Mouse (Mus musculus): ENCODE measurements at regions not wholly inside any gene's neighbourhood (a gene's known extent, or its start where the extent isn't known, plus 50 kb on each side); places are given as distances from the start of the nearest gene placed in this dataset.

DNA sequence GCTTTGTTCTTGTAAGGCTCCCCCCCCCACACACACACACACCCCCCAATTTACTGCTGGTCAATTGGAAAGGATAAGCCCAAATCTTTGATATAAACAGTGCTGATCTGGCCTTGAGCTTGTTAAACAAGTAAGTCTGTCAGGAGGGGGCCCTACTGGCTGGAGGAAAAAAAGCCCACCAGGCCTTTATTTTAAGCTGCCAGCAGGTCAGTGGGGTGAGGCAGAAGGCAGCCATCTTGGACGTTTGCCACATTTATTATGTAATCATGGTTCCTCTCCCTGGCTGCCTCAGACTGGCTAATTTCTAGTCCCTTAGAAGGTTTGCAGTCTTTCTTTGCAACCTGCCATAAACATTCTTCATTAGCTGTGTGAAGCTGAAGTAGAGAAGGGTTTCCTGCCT lies 75.9 kb upstream of the Med14 start:
- H3K36me3 ChIP-seq (ENCODE audit: control insufficient read depth, insufficient read depth) = no peaks in the 10 kb centered on the region
- no peaks in the 10 kb centered on the region for H3K27me3 ChIP-seq (ENCODE audit: control insufficient read depth, insufficient read depth, insufficient read length)
- H3K4me2 ChIP-seq (ENCODE audit: low read depth) = no peak overlapping the region
- no peak overlapping the region for H3K4me3 ChIP-seq
- H3K79me2 ChIP-seq (ENCODE audit: control insufficient read depth, insufficient read depth) = no peaks in the 10 kb centered on the region
- TF ChIP-seq TCF12 (IDR thresholded peaks at IDR 0.05; ENCODE audit: insufficient read depth, poor library complexity, severe bottlenecking) (no peak), CEBPB (IDR thresholded peaks at IDR 0.05; ENCODE audit: insufficient read depth, poor library complexity, severe bottlenecking) (no peak)
- H3ac ChIP-seq (ENCODE audit: control insufficient read depth, insufficient read length) = no peak overlapping the region

GRCm38 (mm10) chrX:12834681-12835080 lies 72.8 kb upstream of the Med14 start:
- no peaks in the 10 kb centered on the region for H3K36me3 ChIP-seq (ENCODE audit: control insufficient read depth, insufficient read depth)

DNA sequence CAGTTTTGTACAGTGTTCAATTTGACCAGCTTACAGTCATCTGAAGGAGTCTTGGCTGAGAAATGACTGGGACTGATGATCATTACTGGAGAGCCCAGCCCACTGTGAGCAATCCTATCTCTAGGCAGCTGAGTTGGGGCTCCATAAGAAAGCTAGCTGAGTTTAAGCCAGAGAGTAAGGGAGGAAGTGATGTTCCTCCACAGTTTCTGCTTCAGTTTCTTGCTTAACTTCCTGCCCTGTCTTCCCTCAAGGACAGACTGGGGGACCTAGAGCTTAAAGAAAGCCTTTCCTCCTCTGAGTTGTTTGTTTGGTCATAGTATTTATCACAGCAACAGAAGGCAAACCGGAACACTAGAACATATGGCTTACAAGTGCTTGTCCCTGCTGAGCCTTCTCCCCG lies 70.8 kb upstream of the Med14 start:
- Histone ChIP-seq H3K36me3 (ENCODE audit: control insufficient read depth, insufficient read depth) (no peaks in the 10 kb centered on the region), H3K4me2 (ENCODE audit: low read depth) (no peak overlapping the region), H3ac (ENCODE audit: control insufficient read depth, insufficient read length) (no peak overlapping the region), H3K4me3 (no peak overlapping the region), H3K27me3 (ENCODE audit: control insufficient read depth, insufficient read depth, insufficient read length) (no peaks in the 10 kb centered on the region), H3K79me2 (ENCODE audit: control insufficient read depth, insufficient read depth) (no peaks in the 10 kb centered on the region)
- no peak for TF ChIP-seq POLR2A (IDR thresholded peaks at IDR 0.05; ENCODE audit: insufficient read length, low read depth)
- TF ChIP-seq E2F4 (IDR thresholded peaks at IDR 0.05; ENCODE audit: insufficient read depth) = no peak
- TF ChIP-seq MYOD1 (IDR thresholded peaks at IDR 0.05; ENCODE audit: control insufficient read depth in 1 of 3, insufficient read length in 2 of 3, low read depth in 2 of 3) = no peak
- no peak for TF ChIP-seq CEBPB (IDR thresholded peaks at IDR 0.05; ENCODE audit: insufficient read depth, poor library complexity, severe bottlenecking)
- no peak for TF ChIP-seq MAX (IDR thresholded peaks at IDR 0.05; ENCODE audit: low read depth)
- TF ChIP-seq TCF12 (IDR thresholded peaks at IDR 0.05; ENCODE audit: insufficient read depth, poor library complexity, severe bottlenecking) = no peak
- no peak for TF ChIP-seq SRF (IDR thresholded peaks at IDR 0.05; ENCODE audit: control insufficient read depth, insufficient read length, low read depth)
- no peak for TF ChIP-seq TCF3 (IDR thresholded peaks at IDR 0.05; ENCODE audit: insufficient read length, low read depth)
- no peak for TF ChIP-seq REST (IDR thresholded peaks at IDR 0.05; ENCODE audit: insufficient read depth, insufficient read length)
- TF ChIP-seq USF1 (IDR thresholded peaks at IDR 0.05; ENCODE audit: low read depth) = no peak

More at GRCm38 (mm10) chrX:12834681-12835080, 72.8 kb upstream of the Med14 start:
- H3K4me2 ChIP-seq (ENCODE audit: low read depth) = no peak overlapping the region
- no peak overlapping the region for H3ac ChIP-seq (ENCODE audit: control insufficient read depth, insufficient read length)
- TF ChIP-seq CEBPB (IDR thresholded peaks at IDR 0.05; ENCODE audit: insufficient read depth, poor library complexity, severe bottlenecking) (no peak), E2F4 (IDR thresholded peaks at IDR 0.05; ENCODE audit: insufficient read depth) (no peak), POLR2AphosphoS2 (IDR thresholded peaks at IDR 0.05; ENCODE audit: insufficient read length, low read depth) (no peak), REST (IDR thresholded peaks at IDR 0.05; ENCODE audit: insufficient read depth, insufficient read length) (no peak), MYOG (IDR thresholded peaks at IDR 0.05; ENCODE audit: control insufficient read depth in 1 of 3, insufficient read depth in 1 of 3, insufficient read length in 2 of 3, low read depth in 2 of 3) (no peak), TCF12 (IDR thresholded peaks at IDR 0.05; ENCODE audit: insufficient read depth, poor library complexity, severe bottlenecking) (no peak)
- H3K4me3 ChIP-seq = no peak overlapping the region
- H3K79me2 ChIP-seq (ENCODE audit: control insufficient read depth, insufficient read depth) = no peaks in the 10 kb centered on the region
- no peaks in the 10 kb centered on the region for H3K27me3 ChIP-seq (ENCODE audit: control insufficient read depth, insufficient read depth, insufficient read length)

DNA sequence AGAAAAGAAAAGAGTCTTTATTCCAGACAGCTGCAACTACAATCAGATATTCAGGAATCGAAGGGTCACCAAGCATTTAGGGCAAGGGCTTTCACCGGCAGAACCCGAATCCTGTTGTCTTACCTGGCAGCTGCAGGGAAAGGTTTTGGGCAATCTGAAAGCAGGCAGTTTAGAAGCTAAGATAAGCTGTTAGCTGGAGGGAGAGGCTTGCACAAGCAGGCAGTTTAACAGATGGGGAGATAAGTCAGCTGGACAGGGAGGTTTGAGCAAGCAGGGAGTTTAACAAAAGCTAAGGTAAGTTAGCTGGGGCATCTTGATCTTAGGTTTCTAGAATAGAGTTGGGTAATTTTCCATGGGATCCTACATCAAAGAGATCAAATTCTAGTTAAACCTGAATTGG lies 67.3 kb upstream of the Med14 start:
- Histone ChIP-seq H3K79me2 (ENCODE audit: control insufficient read depth, insufficient read depth) (no peaks in the 10 kb centered on the region), H3K27me3 (ENCODE audit: control insufficient read depth, insufficient read depth, insufficient read length) (no peaks in the 10 kb centered on the region), H3ac (ENCODE audit: control insufficient read depth, insufficient read length) (no peak overlapping the region), H3K36me3 (ENCODE audit: control insufficient read depth, insufficient read depth) (no peaks in the 10 kb centered on the region), H3K4me2 (ENCODE audit: low read depth) (no peak overlapping the region), H3K4me3 (no peak overlapping the region)
- TF ChIP-seq MAX (IDR thresholded peaks at IDR 0.05; ENCODE audit: low read depth) (no peak), SRF (IDR thresholded peaks at IDR 0.05; ENCODE audit: control insufficient read depth, insufficient read length, low read depth) (no peak), CEBPB (IDR thresholded peaks at IDR 0.05; ENCODE audit: insufficient read depth, poor library complexity, severe bottlenecking) (no peak), TCF3 (IDR thresholded peaks at IDR 0.05; ENCODE audit: insufficient read length, low read depth) (no peak), POLR2A (IDR thresholded peaks at IDR 0.05; ENCODE audit: insufficient read length, low read depth) (no peak), REST (IDR thresholded peaks at IDR 0.05; ENCODE audit: insufficient read depth, insufficient read length) (no peak), TCF12 (IDR thresholded peaks at IDR 0.05; ENCODE audit: insufficient read depth, poor library complexity, severe bottlenecking) (no peak), MYOG (IDR thresholded peaks at IDR 0.05; ENCODE audit: control insufficient read depth in 1 of 3, insufficient read depth in 1 of 3, insufficient read length in 2 of 3, low read depth in 2 of 3) (no peak), MYOD1 (IDR thresholded peaks at IDR 0.05; ENCODE audit: control insufficient read depth in 1 of 3, insufficient read length in 2 of 3, low read depth in 2 of 3) (no peak), POLR2AphosphoS2 (IDR thresholded peaks at IDR 0.05; ENCODE audit: insufficient read length, low read depth) (no peak)

- H3K27me3 ChIP-seq (ENCODE audit: control insufficient read depth, insufficient read depth, insufficient read length) = no peaks in the 10 kb centered on the region
- no peak overlapping the region for H3ac ChIP-seq (ENCODE audit: control insufficient read depth, insufficient read length)
- H3K36me3 ChIP-seq (ENCODE audit: control insufficient read depth, insufficient read depth) = no peaks in the 10 kb centered on the region
- H3K4me3 ChIP-seq = no peak overlapping the region
- H3K79me2 ChIP-seq (ENCODE audit: control insufficient read depth, insufficient read depth) = no peaks in the 10 kb centered on the region
- TF ChIP-seq E2F4 (IDR thresholded peaks at IDR 0.05; ENCODE audit: insufficient read depth) = no peak
- no peak for TF ChIP-seq CEBPB (IDR thresholded peaks at IDR 0.05; ENCODE audit: insufficient read depth, poor library complexity, severe bottlenecking)
- TF ChIP-seq MYOG (IDR thresholded peaks at IDR 0.05; ENCODE audit: control insufficient read depth in 1 of 3, insufficient read depth in 1 of 3, insufficient read length in 2 of 3, low read depth in 2 of 3) = no peak
- no peak overlapping the region for H3K4me2 ChIP-seq (ENCODE audit: low read depth)
Measured at GRCm38 (mm10) chrX:12827299-12827872, 65.5 kb upstream of the Med14 start.

Data from myocyte (in vitro differentiated cells).